Mouse (Mus musculus) mesoderm, embryonic 11.5 days (tissue): ENCODE results near the gene Gm29797.

ENCODE experiments used
- DNase-seq: peaks from one replicate; pipeline ENCODE4 v3.0.0-alpha.2; 2012; ENCODE audit warnings: low read depth, low spot score

Gene Gm29797

DNA sequence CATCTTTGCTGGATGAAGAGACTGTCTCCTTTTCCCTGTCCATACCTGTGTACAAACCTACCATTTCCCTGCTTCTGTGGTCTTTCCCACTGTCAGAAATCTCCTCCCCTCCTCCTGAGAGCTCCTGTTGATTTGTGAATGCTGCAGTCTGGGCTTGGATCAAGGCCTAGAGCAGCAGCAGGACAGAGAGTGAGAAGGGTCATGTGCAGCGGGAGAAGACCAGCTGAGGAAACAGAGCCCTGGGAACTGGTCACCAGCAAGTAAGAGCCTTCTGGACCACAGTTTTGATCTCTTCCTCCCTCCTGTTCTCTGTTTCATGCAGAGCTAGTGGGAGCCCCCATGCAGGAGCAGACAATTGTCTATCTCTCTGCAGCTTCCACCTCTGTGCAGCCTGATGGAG is 38.9 kb downstream of the Gm29797 start:
- no peak for DNase-seq

DNA sequence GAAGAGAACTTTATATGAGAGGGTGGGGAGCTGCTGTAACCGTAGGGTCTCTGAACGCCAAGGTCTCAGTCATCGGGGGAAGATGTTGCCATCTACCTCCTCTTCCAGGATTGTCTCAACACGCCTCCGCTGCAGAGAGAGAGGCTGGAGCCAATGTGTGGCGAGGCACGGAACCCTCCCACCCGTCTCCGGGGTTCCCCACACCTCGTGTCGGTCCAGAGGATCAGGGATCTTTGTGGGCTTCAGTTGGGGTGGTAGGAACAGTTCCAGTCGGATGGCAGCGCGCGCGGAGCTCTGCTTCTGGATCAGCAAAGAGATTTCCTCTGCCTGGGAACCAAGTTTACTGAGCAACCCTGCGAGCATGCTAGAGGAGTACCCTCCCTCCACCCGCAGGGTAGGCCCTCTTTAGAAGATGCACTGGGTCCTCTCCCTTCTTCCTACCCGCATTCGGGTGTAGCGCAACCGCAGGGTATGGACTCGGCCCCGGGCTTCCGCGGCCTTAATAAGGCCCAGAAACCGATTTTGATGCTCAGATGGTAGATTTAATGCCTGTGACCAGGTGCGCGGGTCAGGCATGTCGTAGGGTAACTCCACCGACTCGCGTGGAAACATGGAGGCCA is 40.1 kb downstream of the Gm29797 start:
- no peak for DNase-seq

DNA sequence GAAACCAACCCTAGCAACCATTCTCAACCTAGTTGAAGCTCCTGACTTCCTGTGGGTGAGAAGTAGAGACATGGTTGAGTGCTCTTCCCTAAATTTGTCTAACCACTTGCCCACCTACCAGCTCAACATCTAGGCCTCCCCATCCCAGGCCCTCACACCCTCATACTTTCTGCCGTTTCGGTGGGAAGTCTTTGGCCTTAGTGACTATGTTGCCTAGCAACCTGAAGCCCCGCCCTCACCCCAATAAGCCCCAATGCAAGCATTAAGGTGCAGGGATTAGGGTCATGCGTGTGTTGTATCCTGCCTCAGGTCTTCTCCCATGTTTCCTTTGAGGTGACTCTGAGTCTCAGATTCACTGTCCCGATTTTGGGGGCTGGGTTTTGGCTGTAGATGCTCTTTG is 41.4 kb downstream of the Gm29797 start, which contains the start of gene Lkaaear1:
Gene Lkaaear1, minus strand, starts transcription at position 202 of the 400 bp plus-strand sequence.
- DNase-seq: no peak

DNA sequence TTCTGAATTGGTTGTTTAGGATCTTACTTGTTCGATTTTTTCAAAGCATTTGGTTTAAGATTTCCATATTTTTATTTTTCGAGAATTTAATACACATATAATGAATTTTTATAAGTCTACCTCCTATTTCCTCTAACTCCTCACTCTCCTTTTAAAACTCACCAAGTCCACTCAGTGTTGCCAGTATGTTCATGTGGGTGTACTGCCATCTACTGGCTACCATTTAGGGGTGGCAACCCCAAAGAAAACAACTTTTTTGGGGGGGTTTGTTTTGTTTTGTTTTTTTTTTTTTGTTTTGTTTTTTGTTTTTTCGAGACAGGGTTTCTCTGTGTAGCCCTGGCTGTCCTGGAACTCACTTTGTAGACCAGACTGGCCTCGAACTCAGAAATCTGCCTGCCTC is 49.8 kb downstream of the Gm29797 start:
- no peak for DNase-seq
